Mouse (Mus musculus): Measurements from ENCODE around the gene Clec18a.
"Not testable (repeated sequence)": the region's sequence is repeated elsewhere in the genome, so short reads cannot be mapped to it uniquely, and the experiment has no call there.

The Clec18a gene

DNA sequence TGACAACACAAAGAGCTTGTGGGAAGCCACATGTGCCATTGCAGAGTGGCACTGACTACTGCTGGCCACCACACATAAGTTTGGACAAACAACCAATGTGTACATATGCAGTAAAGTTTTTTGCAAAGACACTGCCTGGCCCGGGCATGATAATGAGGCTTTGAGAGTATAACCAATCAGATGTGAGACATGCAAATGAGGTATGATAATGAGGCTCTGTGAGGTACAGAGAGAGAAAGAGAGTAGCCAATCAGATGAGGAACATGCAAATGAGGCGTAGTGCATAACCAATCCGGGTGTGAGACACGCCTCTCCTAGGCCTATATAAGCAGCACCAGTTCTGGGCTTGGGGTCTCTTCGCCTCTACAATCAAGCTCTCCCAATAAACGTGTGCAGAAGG is at the start of gene Clec18a:
Clec18a (minus strand) TSS at position 101 of the 400 bp plus-strand sequence.
- not testable (repeated sequence) for DNase-seq (ENCODE audit: low read depth, low spot score)

DNA sequence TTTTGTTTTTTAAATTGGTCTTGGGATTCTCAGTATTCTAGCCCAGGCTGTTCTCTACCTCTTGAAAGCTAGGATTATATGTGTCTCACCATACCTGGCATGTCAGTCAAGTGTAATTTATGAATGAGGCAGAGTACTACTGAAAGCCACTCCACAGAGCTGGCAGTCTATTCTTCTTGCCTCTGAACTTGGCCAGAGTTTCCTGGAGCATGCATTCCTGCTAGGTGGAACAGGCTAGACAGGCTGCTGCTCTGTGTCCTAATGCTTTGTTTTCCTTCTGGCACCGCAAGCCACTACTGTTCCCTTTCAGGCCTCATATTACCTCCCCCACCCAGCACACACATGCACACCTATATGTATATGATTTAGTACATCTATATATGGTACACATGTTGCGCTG is 38.5 kb upstream of the Clec18a start:
- DNase-seq (ENCODE audit: low read depth, low spot score), result no peak

DNA sequence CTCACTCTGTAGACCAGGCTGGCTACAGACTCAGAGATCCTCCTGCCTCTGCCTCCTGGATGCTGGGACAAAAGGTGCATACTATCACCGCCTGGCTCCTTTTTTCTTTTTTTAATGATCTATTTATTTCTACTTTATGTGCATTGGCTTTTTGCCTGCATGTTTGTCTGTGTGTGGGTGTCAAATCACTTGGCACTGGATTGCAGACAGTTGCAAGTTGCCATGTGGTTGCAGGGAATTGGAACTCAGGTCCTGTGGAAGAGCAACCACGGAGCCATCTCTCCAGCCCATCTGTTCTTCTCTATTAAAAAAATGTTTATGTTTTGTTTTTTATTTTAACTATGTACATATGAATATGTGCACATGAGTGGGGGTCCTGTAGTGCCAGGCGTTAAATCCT is 27.3 kb upstream of the Clec18a start:
- no peak for DNase-seq (ENCODE audit: low read depth, low spot score)

DNA sequence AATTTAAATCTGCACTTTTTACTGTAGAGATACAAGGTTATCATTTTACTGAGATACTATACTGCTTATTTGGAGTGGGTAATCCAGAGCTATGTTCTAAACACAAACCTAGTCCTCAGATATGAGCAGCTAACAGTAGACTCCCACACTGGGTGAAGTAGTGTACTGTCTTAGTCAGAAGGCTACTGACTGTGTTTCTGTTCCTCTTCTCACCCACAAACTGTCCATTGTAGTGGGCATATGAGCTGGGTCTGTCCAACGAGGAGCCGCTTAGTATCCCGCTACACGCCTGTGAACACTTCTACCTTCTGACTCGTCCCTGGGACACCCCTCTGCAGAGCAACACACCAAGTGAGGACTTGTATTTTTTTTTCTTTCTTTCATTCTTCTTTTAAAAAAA is 22.7 kb upstream of the Clec18a start:
- DNase-seq (ENCODE audit: low read depth, low spot score), result no peak

DNA sequence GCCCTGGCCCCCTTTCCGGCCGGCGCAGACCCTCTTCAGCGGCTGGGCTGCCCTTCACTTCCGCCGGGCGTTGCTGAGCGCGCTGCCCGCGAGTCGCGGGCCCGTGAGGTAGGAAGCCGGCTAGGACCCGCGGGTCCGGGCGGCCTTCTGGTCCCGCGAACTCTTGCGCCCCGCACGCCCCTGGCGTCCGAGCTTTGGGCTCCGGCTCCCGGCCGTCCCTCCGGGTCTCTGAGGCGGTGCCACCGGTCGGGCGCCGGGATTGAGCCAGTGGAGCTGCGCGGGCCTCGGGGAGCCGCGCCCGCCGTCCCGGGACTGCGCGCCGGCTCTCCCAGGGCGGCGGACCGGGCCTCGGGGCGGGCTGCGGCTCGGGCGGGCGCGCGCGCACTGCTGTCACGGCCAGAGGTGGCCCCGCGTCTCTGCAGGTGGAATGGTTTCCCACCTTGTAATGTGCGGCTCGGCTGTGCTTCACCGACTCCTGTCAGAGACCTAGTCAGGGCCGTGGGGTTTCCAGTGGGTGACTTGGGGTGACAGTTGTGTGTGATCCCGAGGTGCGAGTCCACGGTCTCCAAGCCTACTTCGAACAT is 2.6 kb upstream of the Clec18a start:
- DNase-seq (ENCODE audit: low read depth, low spot score), result peak; percentile 60

DNA sequence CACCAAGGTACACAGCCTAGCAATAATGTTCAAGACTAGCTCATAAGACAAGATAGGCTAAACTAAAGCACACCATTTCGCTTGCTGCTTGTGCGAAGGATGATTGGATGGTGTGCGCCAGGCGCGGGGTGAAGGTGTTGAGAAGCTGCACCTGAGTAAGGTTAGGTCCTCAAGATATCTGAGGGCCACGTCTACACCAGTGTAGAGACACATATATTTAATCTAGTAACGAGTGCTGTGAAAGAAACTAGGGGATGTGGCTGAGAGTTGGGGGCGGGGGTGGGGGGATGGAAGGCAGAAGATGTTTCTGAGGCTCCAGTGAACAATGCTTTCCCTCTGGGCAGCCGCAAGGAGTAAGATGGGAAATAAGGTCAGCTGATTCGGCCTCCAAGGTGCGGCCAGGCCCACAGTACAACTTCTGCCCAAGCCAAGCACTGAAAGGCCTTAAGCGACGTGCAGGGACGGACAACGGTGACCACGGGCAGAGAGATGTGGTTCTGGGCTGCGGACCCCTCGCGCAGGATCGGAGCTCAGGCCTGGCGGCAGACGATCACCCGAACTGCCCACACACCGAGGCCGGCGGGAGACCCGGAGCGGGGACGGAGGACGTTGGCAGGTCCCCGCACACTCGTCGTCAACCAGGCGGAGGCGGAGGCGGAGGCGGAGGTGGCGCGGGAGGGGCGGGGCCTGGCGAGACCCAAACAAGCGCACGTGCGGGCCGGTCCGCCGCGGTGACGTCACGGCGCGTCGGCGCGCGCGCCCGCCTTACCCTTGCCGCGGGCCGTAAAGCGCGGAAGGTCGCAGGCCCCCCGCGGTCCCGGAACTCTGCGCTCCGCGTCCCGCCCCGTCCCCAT is 1.9 kb upstream of the Clec18a start, which contains the start of gene Pdpr:
Pdpr (plus strand) TSS at position 766 of the 854 bp plus-strand sequence.
- peak; percentile 94 for DNase-seq (ENCODE audit: low read depth, low spot score)

DNA sequence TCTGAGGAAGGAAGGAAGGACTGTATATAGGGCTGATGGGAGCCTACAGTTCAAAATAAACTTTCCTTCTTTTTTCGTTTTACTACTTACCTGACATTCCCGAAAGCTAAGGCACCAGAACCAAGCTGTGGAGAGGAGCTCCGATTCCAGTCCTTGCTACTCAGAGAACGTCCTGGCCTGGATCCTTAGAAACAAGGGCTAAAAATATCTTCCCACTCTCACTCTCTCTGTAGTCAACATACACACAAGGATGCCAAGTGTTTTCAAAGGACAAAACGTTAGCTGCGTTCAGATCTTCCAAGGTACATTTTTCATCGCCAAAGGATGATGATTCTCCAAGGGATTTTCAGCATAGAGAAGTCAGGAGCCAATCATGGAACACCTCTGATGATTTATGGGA is 520 bp downstream of the Clec18a start:
- DNase-seq (ENCODE audit: low read depth, low spot score), result no peak

DNA sequence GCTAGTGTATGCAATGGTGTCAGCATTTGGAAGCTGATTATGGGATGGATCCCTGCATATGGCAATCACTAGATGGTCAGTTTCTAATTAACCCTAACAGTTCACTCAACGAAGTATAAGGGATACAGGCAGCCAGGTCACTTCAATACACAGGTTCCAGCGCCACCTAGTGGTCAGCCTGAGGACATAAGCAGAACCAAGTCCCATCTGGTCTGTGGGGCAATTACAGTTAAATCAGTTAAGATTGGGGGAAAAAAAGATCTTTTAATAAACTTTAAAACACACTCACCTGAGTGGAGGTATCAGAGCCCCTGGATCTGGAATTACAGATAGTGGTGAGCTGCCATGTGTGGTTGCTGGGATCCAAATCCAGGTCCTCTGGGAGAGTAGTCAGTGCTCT is 2.1 kb downstream of the Clec18a start:
- DNase-seq (ENCODE audit: low read depth, low spot score), result peak; percentile 75

DNA sequence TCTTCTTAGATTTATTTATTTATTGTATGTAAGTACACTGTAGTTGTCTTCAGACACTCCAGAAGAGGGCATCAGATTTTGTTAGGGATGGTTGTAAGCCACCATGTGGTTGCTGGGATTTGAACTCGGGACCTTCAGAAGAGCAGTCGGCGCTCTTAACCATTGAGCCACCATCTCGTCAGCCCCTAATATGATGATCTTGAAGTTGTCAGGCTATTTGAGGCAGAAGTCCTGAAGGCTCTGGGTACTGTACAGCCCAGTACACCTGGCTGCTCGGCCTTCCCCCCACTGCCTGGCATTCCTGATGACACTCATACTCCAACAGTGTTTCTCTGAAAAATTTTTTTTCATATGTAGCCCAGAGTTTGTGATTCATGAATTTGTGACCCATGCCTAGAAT is 8.3 kb downstream of the Clec18a start:
- DNase-seq (ENCODE audit: low read depth, low spot score), result not testable (repeated sequence)

DNA sequence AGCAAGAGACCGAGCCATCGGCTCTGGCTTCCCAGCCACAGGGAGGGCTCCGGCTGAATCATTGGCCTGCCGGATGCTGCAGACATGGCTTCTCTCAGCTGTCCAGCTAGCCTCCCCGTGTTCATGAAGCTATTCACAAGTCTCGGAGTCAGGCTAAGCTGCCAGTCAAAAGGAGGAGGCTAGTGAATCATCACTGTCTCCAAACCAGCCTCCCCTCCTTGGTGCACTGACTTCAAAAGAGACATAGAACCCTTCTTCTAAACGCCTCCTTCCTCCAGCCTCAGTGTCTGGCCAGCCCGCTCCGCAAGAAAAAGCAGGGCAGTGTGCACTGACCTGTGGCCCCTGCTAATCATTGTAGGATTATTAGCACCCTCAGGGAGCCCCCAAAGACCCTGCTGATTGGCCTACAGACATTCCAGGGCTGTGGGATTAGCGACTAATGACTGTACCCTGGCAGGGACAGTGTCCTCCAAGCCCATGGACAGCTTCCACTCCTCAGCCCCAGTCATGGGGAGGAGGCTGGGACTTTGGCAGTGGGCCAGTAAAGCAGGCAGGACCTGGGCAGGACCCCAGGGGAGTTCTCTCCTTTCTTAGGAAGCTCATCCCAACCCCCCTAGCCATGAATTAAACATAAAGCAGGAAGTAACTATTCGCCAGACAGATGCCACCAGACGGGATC is 10.5 kb downstream of the Clec18a start:
- no peak for DNase-seq (ENCODE audit: low read depth, low spot score)

DNA sequence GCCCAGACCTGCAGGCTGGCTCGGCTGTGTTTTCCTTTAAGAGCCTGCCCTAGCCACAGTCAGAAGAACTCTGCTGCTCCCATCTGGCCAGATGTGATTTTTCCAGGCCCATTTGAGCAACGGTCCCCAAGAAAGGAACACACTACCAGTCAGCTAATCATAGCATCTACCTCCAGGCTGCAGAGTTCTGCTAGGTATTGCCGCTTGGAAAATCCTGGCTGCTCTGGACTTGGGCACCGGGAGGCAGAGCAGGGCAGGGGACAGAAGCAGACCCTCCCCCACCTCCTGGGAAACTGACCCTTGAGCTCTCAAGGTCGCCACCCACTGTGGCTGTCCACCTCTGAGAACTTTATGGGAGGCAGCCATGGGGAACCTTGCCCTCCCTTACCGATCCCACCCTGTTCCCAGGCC is 12.4 kb downstream of the Clec18a start:
- DNase-seq (ENCODE audit: low read depth, low spot score), result no peak

DNA sequence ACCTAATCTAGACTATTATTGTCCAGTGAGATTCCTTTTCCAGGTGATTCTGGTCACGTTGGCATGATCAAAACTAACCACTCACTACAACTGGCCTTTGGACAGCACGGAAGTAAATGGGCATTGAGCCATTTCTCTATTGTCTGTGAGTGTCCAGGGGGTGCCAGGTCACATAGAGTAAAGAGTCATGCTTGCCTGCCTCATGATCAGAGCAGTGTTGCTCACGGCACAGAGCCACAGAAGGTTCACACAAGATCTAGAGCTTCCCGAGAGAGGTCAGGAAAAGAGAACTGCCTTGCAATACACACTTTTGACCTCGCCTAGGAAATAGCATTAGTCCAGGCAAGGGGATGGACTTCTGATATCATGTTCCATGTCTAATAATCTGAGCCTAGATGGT is 12.8 kb downstream of the Clec18a start:
- no peak for DNase-seq (ENCODE audit: low read depth, low spot score)

DNA sequence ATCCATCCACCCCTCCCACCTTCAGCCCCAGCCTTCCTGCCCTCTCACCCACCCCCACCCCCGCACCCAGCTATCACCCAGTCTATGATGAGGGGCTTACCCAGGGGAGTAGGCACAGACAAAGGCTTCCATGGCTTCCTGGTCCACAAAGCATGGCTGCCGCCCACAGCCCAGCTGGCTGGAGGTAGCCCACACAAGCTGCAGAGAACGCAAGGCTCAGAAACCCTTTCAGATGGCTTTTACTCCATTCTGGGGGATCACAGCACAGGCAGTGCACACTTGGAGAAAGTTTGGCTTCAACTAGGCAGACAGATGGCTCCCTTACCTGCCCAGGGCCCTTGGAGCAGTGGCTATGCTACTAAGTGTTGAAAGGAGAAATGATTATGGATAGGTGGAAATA is 16.3 kb downstream of the Clec18a start:
- DNase-seq (ENCODE audit: low read depth, low spot score), result no peak

DNA sequence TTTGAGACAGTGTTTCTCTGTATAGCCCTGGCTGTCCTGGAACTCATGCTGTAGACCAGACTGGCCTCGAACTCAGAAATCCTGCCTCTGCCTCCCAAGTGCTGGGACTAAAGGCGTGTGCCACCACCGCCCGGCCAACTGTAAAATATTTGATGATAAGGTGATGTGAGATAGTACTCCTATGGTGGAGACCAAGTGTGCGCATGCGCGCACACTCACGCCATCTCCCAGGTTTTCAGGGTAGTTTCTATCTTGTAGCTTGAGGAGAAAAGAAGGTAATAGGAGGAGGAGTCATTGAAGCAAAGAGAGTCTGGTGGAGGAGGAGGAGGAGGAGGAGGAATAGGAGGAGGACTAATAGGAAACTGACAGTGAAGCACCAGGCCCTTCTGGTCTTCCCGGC is 23.6 kb downstream of the Clec18a start:
- DNase-seq (ENCODE audit: low read depth, low spot score), result not testable (repeated sequence)

DNA sequence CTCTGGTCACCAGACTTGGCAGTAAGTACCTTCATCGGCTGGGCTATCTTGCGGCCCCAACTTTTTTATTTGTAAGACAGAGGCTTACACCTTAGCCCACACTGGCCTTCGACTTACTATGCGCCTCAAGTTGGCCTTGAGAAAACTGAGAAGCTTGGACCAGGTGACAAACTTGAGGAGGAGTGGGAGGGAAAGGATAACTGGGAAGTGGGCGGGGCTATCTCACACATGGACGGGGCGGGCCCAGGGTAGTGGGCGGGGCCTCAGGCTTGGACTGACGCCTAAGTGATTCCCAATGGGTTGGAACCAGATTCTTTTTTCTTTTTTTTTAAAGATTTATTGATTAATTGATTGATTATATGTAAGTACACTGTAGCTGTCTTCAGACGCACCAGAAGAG is 24.8 kb downstream of the Clec18a start:
- DNase-seq (ENCODE audit: low read depth, low spot score), result no peak

DNA sequence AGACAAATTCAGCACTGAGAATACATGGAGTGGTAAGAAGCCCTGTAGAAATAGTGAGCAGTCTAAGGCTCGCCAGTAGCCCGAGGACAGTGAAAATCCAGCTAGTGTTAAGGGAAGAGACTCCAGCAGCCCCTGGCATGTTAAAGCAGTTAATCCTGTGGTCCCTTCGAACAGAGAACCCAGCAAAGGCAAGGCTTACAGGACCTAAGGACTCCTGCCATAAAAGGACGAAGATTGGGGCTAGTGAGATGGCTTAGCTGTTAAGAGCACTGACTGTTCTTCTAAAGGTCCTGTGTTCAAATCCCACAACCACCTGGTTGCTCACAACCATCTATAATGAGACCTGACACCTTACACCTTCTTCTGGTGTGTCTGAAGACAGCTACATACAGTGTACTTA is 25.9 kb downstream of the Clec18a start:
- no peak for DNase-seq (ENCODE audit: low read depth, low spot score)

DNA sequence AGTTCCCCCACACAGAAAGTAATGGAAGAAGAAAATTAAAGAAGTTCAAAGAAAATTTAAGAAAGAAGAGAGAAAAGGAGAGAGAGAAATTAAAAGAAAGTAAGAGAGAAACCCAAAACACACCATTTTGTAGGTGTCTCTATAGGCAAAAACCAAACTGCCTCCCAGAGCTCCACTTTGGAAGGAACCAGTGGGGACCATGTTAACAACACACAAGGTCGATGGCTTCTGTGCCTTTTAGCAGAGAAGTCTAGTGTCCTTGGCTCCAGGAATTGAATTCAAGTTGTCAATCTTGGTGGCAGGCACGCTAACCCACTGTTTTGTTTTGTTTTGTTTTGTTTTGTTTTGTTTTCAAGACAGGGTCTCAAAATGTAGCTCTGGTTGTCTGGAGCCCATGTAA is 29.3 kb downstream of the Clec18a start:
- DNase-seq (ENCODE audit: low read depth, low spot score), result no peak

DNA sequence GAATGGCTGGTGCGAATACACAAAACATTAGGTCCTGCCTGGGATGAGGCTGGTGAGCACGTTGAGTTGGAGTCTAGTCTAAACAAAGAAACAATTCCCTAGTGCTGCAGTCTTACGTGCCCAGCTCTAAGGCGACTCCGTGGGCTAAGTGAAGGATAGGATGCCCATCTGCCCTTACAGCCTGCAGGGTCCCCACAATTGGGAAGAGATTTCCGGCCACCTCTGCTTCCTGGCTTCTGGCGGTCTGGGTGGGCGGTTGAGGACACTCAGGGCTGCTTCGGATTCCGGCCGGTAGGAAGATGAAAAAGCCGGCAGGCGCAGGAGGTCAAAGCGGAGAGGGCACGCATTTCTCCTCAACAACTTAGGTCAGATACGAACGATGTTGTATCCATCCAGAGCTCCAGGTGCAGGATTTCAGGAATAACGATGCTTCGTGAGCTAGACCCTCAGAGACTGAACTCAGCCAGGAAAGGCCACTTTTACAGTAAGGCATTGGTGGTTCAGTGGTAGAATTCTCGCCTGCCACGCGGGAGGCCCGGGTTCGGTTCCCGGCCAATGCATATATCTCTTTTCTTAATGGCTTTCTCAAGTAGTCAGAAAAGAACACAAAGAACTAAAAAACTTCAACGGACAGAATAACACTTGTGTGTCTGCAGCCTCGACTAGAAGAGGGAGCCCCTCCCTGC is 30.0 kb downstream of the Clec18a start:
- peak; percentile 80 for DNase-seq (ENCODE audit: low read depth, low spot score)

DNA sequence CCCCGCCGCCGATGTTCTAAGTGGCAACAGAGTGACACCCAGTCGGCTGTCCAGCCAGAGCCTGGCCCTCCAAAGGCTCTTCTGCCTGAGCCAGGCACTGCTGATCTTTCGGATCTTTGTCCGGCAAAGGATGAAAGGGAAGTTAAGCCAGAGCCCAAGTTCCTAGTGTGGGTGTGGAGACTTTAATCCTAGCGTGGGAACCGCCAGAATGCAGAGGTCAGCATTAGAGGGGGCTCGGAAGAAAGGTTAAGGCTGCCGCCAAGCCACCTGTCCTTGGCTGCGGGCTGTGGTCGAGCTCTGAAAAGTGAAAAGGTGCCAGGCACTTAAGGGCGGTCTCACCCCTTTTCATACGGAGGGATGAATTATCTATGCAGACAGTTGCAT is 30.5 kb downstream of the Clec18a start:
- no peak for DNase-seq (ENCODE audit: low read depth, low spot score)

DNA sequence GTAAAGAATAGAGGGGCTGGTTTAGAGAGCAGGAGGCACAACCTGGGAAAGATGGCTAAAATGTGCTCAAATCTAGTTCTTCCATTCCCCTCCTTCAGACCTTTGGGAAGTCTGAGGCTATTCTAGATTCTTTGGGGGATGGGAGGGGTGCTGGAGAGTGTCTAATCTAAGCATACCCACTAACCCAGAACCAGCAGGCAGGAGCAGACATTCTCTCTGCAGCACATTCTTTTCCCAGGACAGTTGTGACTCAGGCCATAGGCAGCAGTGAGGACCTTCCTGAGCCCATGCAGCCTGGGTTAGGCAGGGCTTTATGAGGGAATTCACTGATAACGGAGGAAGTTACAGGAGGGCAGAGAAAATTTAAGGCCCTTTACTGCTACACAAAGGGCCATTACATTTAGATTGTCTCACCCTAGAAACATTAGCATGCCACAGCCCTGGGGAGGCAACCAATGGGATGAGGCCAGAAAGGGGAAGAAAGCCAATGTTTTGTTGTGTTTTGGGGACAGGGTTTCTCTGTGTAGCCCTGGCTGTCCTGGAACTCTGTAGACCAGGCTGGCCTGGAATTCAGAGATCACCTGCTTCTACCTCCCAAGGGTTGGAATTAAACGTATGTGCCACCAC is 33.2 kb downstream of the Clec18a start:
- DNase-seq (ENCODE audit: low read depth, low spot score), result no peak

DNA sequence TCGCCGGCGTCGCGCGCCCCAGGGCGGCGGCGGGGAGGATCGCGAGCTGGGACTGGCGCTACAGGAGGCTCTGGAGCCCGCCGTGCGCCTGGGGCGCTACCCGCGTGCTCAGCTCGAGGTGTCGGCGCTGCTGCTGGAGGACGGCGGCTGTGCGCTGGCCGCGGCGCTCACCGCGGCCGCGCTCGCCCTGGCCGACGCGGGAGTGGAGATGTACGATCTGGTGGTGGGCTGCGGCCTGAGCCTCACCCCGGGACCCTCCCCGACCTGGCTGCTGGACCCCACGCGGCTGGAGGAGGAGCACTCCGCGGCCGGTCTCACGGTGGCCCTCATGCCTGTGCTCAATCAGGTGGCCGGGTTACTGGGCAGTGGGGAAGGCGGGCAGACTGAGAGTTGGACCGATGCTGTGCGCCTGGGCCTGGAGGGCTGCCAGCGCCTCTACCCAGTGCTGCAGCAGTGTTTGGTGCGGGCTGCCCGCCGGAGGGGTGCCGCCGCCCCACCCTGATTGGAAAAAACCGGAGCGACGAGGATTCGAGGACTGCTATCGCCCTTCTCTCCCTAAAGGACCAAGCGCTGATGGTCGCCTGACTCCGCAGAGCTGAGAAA is 35.4 kb downstream of the Clec18a start:
- no peak for DNase-seq (ENCODE audit: low read depth, low spot score)
